Comparison of ENCODE assay signal across 27 mouse cellular contexts in the genomic region with DNA sequence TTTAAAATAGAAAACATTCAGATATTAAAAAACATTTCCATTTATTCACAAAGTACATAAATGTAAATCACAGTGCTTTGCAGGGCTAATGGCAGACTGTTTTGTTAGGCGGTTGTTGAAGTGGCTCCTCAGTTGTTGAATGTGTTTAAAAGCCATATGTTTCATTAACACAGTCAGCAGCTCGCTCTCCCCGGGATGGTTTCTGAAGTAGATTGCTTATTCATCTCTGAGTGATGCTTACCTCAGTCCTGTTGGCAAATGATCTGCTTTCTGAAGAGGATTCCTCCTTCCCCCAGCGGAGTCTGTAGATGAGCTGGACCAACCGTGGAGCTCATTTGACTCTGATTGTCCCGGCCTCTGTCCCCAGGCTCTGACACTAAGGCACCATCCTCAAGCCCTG.
"Had no signal": no experiment of that assay in that cellular context is flagged by ENCODE, and none has a peak within 500 bp of the region (broad histone marks: within the 10 kb centered on the region; RNA-seq: fewer than 3 reads in every experiment).

No protein-coding gene starts in this region.

- H3K27me3 ChIP-seq: heart, embryonic 13.5 days; heart, embryonic 15.5 days; hindbrain, embryonic 13.5 days; hindbrain, embryonic 15.5 days; kidney, embryonic 15.5 days; limb, embryonic 13.5 days; limb, embryonic 15.5 days; liver, embryonic 12.5 days had no signal

- DNase-seq: gastrocnemius, adult 2 months; gastrocnemius, postnatal 10 days; gastrocnemius, postnatal 25 days; heart, adult 2 months; heart, postnatal 14 days; heart, postnatal 36 days; kidney, adult 11 months; kidney, adult 2 months; kidney, adult 9 months; kidney, postnatal 14 days; kidney, postnatal 36 days; layer of hippocampus, adult 9-11 months; layer of hippocampus, postnatal 36 days; left cerebral cortex, postnatal 4 days had no signal

- H3K4me3 ChIP-seq: gastrocnemius, adult 2 months; heart, adult 2 months; heart, embryonic 13.5 days; heart, embryonic 15.5 days; hindbrain, embryonic 13.5 days; hindbrain, embryonic 15.5 days; kidney, embryonic 15.5 days; limb, embryonic 13.5 days; limb, embryonic 15.5 days; liver, embryonic 12.5 days had no signal

- ATAC-seq: hindbrain, postnatal 0 days; intestine, embryonic 16.5 days; liver, embryonic 12.5 days had no signal

- H3K9ac ChIP-seq: heart, embryonic 13.5 days; heart, embryonic 15.5 days; hindbrain, embryonic 13.5 days; hindbrain, embryonic 15.5 days; kidney, embryonic 15.5 days; limb, embryonic 13.5 days; limb, embryonic 15.5 days; liver, embryonic 12.5 days; liver, embryonic 14.5 days had no signal

- H3K4me1 ChIP-seq: heart, embryonic 13.5 days; heart, embryonic 15.5 days; kidney, embryonic 15.5 days; limb, embryonic 13.5 days; limb, embryonic 15.5 days; liver, embryonic 12.5 days had no signal

- H3K27ac ChIP-seq: gastrocnemius, adult 2 months; heart, adult 2 months; heart, embryonic 13.5 days; heart, embryonic 15.5 days; hindbrain, embryonic 13.5 days; hindbrain, embryonic 15.5 days; hindbrain, postnatal 0 days; kidney, embryonic 15.5 days; kidney, postnatal 0 days; limb, embryonic 13.5 days; limb, embryonic 15.5 days; liver, embryonic 12.5 days; liver, embryonic 14.5 days had no signal

- H3K9me3 ChIP-seq: heart, embryonic 13.5 days; heart, embryonic 15.5 days; hindbrain, embryonic 13.5 days; hindbrain, embryonic 15.5 days; kidney, embryonic 15.5 days; limb, embryonic 13.5 days; limb, embryonic 15.5 days; liver, embryonic 12.5 days had no signal

- H3K4me2 ChIP-seq: heart, embryonic 11.5 days; heart, embryonic 13.5 days; heart, embryonic 15.5 days; hindbrain, embryonic 13.5 days; hindbrain, embryonic 15.5 days; kidney, embryonic 15.5 days; limb, embryonic 13.5 days; limb, embryonic 15.5 days; liver, embryonic 12.5 days had no signal
